Mouse (Mus musculus): ENCODE data around the gene Rhox2e.
"Not testable (repeated sequence)": the region's sequence is repeated elsewhere in the genome, so short reads cannot be mapped to it uniquely, and the experiment has no call there.

GRCm38 (mm10) chrX:37514059-37514458, 16.2 kb upstream of the Rhox2e start, which contains the start of gene Rhox4d:
- not testable (repeated sequence) for TF ChIP-seq GATA1, TAL1 (IDR thresholded peaks at IDR 0.05; ENCODE audit: low read length)

Measured in erythroblast, embryonic 14.5 days (primary cell).